Mouse (Mus musculus) heart, adult 2 months (tissue): ENCODE measurements around the gene Mrpl27.

Experiments
- CTCF ChIP-seq: fragments of 200-600 bp; IDR thresholded peaks from 2 replicates; pipeline ENCODE4 v1.8.1; 2022; ENCODE audit warnings: antibody characterized with exemption, mild to moderate bottlenecking, moderate library complexity
- EP300 ChIP-seq: fragments of 200-500 bp; IDR thresholded peaks from 2 replicates; pipeline ENCODE4 v1.6.1; 2011; ENCODE audit warnings: low read depth, low read length, control low read depth; ENCODE audit not compliant: insufficient read depth

GRCm38 (mm10) chr11:94704020-94704419, 50.5 kb downstream of the Mrpl27 start:
- TF ChIP-seq CTCF (no peak), EP300 (no peak)
